ENCODE assay signal across 8 mouse cellular contexts in the genomic region with DNA sequence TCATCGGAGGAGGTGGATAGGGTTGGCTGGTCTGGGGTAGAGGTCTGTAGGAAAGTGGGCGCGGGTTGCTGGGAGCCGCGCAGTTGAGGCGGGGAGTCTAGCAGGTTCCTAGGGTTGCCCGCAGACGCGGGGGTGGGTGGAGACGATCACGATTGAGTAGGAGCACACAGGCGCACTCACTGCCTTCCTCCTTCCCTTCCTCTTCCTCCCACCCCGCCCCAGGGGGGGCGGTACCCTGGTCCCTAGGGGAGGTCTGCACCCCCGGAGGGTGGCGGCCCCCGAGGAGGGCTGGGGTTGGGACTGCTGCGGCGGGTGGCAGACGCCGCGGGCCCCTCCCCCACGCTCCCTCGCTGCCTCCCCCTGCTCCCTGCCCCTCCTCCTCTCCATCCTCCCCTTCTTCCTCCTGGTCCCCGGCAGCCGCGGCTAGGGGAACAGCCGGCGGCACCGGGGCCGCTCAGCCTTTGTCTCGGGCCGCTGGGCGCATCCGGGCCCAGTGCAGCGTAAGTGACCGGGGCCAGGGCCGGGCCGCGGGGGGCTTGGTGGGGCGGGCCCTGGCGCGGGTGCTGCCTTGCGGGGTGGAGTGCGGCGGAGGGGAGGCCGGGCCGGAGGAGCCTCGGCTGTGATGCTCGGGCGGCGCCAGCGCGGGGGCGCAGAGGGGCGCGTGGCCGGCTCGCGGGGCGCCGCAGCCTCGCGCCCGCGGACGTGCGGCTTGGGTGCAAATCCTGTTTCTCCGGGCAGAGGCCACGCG. TPM values are rescaled to one million over a fixed set of nuclear protein-coding genes. Genes with fewer than 3 reads are reported as not detected.
DNase-seq lines count a peak whose midpoint lies in the region; ATAC-seq and TF ChIP-seq lines count a peak whose summit lies in the region.

Gpr45 (plus strand) TSS at position 139 of the 748 bp plus-strand sequence.

- H3K27ac ChIP-seq in ES-Bruce4 (ENCODE audit: insufficient read depth, low read length), result no peak within 1 kb of the TSS
- peak within 1 kb of the TSS; percentile 74 for H3K27ac ChIP-seq in embryonic facial prominence, embryonic 14.5 days (replicated peaks; ENCODE audit: low read depth, low read length)
- no peak within 1 kb of the TSS for H3K27ac ChIP-seq in heart, postnatal 0 days (ENCODE audit: low read depth)

- no peak for TF ChIP-seq POLR2A in ES-Bruce4 (IDR thresholded peaks at IDR 0.05; ENCODE audit: insufficient read depth, low read length)

- no peak for TF ChIP-seq CTCF in ES-Bruce4 (IDR thresholded peaks at IDR 0.05; ENCODE audit: low read depth, low read length)
- no peak for TF ChIP-seq CTCF in heart, postnatal 0 days (IDR thresholded peaks at IDR 0.05; ENCODE audit: low read depth)

- peak within 1 kb of the TSS; percentile 87 for H3K4me3 ChIP-seq in ES-Bruce4 (ENCODE audit: low read depth, low read length)
- peak within 1 kb of the TSS; percentile 77 for H3K4me3 ChIP-seq in embryonic facial prominence, embryonic 14.5 days (ENCODE audit: low read depth, low read length)
- peak within 1 kb of the TSS; percentile 73 for H3K4me3 ChIP-seq in heart, postnatal 0 days (ENCODE audit: low read depth, low read length)

- no peak for TF ChIP-seq EP300 in ES-Bruce4 (IDR thresholded peaks at IDR 0.05; ENCODE audit: insufficient read depth, low read depth, low read length)
- TF ChIP-seq EP300 in heart, postnatal 0 days (IDR thresholded peaks at IDR 0.05; ENCODE audit: low read depth), result no peak

- peak within 1 kb of the TSS; percentile 87 for H3K4me2 ChIP-seq in embryonic facial prominence, embryonic 14.5 days (ENCODE audit: low read depth, low read length)
- H3K4me2 ChIP-seq in heart, postnatal 0 days (ENCODE audit: low read depth, low read length), result peak within 1 kb of the TSS; percentile 98

- no peaks in the 10 kb centered on the region for H3K4me1 ChIP-seq in ES-Bruce4 (ENCODE audit: control insufficient read depth, insufficient read depth, low read length)
- H3K4me1 ChIP-seq in embryonic facial prominence, embryonic 14.5 days (ENCODE audit: control insufficient read depth, insufficient read depth, low read length), result no peaks in the 10 kb centered on the region
- H3K4me1 ChIP-seq in heart, postnatal 0 days (ENCODE audit: control insufficient read depth, insufficient read depth), result peaks cover 8% of the 10 kb centered on the region; the same call in 1 of the 2 replicates

- H3K27me3 ChIP-seq in ES-Bruce4 (ENCODE audit: control insufficient read depth, insufficient read depth, low read length, poor library complexity, severe bottlenecking), result peaks cover 14% of the 10 kb centered on the region
- no peaks in the 10 kb centered on the region for H3K27me3 ChIP-seq in embryonic facial prominence, embryonic 14.5 days (replicated peaks; ENCODE audit: control insufficient read depth, insufficient read depth, low read length)
- peaks cover 22% of the 10 kb centered on the region for H3K27me3 ChIP-seq in heart, postnatal 0 days (ENCODE audit: control insufficient read depth, insufficient read depth, low read length)

- peak; percentile 88 for ATAC-seq in embryonic facial prominence, embryonic 14.5 days (ENCODE audit: low read depth)
- peak; percentile 47 for ATAC-seq in heart, postnatal 0 days (ENCODE audit: insufficient read depth, low read depth)

- H3K9ac ChIP-seq in ES-Bruce4 (ENCODE audit: low read depth, poor library complexity, severe bottlenecking), result peak within 1 kb of the TSS; percentile 73
- H3K9ac ChIP-seq in embryonic facial prominence, embryonic 14.5 days (ENCODE audit: low read depth, low read length), result peak within 1 kb of the TSS; percentile 83
- H3K9ac ChIP-seq in heart, postnatal 0 days (replicated peaks; ENCODE audit: low read depth, low read length), result peak within 1 kb of the TSS; percentile 52

- WGBS in embryonic facial prominence, embryonic 14.5 days, result under 1% methylated on average over 12 of the region's 71 CpGs
- 1% methylated on average over 52 of the region's 71 CpGs for WGBS in heart, postnatal 0 days

- DNase-seq in adrenal gland, postnatal 36 days, result peak; percentile 16 to 41
- DNase-seq in embryonic facial prominence, embryonic 14.5 days (ENCODE audit: low spot score), result peak; percentile 67
- DNase-seq in heart, postnatal 0 days (ENCODE audit: low spot score), result no peak
- DNase-seq in layer of hippocampus, postnatal 36 days, result peak; percentile 64 to 77
- DNase-seq in lung, postnatal 14 days, result peak; percentile 7
- peak; percentile 63 for DNase-seq in right cerebral cortex, postnatal 14 days
- DNase-seq in urinary bladder, adult 2 months (ENCODE audit: low spot score), result no peak

- no peaks in the 10 kb centered on the region for H3K36me3 ChIP-seq in ES-Bruce4 (ENCODE audit: control insufficient read depth, insufficient read depth, low read length, poor library complexity, severe bottlenecking)
- H3K36me3 ChIP-seq in embryonic facial prominence, embryonic 14.5 days (ENCODE audit: control insufficient read depth, insufficient read depth, low read length), result no peaks in the 10 kb centered on the region
- no peaks in the 10 kb centered on the region for H3K36me3 ChIP-seq in heart, postnatal 0 days (replicated peaks; ENCODE audit: control insufficient read depth, insufficient read depth, low read length)

- H3K9me3 ChIP-seq in ES-Bruce4 (replicated peaks; ENCODE audit: control insufficient read depth, insufficient read depth, low read length, poor library complexity, severe bottlenecking), result no peaks in the 10 kb centered on the region
- no peaks in the 10 kb centered on the region for H3K9me3 ChIP-seq in embryonic facial prominence, embryonic 14.5 days (ENCODE audit: control insufficient read depth, low read length)
- no peaks in the 10 kb centered on the region for H3K9me3 ChIP-seq in heart, postnatal 0 days (replicated peaks; ENCODE audit: control insufficient read depth, low read length)

RNA-seq across cellular contexts. Expression of gene Gpr45, which starts in this region (rescaled TPM):
- polyA plus RNA-seq in ES-Bruce4 (2011; ENCODE audit: insufficient read depth, insufficient read length, low read depth, missing spikeins), result 0.42 and 0.49 TPM in 2 replicates
- 1 to 10 TPM; 2.4 to 3.0 TPM for total RNA-seq in adrenal gland, postnatal 36 days (2021)
- 4.6 and 6.1 TPM in 2 replicates for polyA plus RNA-seq in embryonic facial prominence, embryonic 14.5 days (2014; fragmentation: Nextera tagmentation; extraction: Ambion mirVana)
- total RNA-seq in heart, postnatal 0 days (2014; rRNA removed; ENCODE audit: low replicate concordance), result not detected in 2 replicates
- 1.00 and 1.0 TPM in 2 replicates for polyA plus RNA-seq in heart, postnatal 0 days (2015; fragmentation: Nextera tagmentation; extraction: Ambion mirVana)
- total RNA-seq in layer of hippocampus, postnatal 36 days (2021), result 10 to 100 TPM; 23.0 to 25.6 TPM
- polyA plus RNA-seq in urinary bladder, adult 2 months (2012; rRNA removed), result 0.28 and 0.32 TPM in 2 replicates

Comparison
In these comparisons a context has a peak if more than half of its experiments do, and no peak if none do; other contexts are left out.
1. RNA of gene Gpr45 (total RNA-seq): 23.0 to 25.6 TPM in layer of hippocampus, postnatal 36 days; 2.4 to 3.0 TPM in adrenal gland, postnatal 36 days and not detected in heart, postnatal 0 days; every median in the first group is over 4 times any median in the second.
2. DNase-seq: peak in adrenal gland, postnatal 36 days (2 of 2), embryonic facial prominence, embryonic 14.5 days (single experiment), layer of hippocampus, postnatal 36 days (2 of 2), lung, postnatal 14 days (single experiment) and right cerebral cortex, postnatal 14 days (single experiment); none in heart, postnatal 0 days (single experiment) and urinary bladder, adult 2 months (single experiment).
3. Peak in every context shown above with its lines, with median percentiles within 50 percentile points of each other: H3K4me3 ChIP-seq and H3K9ac ChIP-seq.